Mouse (Mus musculus) heart, postnatal 36 days (tissue): ENCODE results near the gene Il17re. TPM values are rescaled to one million over a fixed set of nuclear protein-coding genes. Genes with fewer than 3 reads are reported as not detected.
A peak's percentile ranks its signal among the peaks of the same experiment; 100 is the strongest.

Experiments
- DNase-seq, 2 experiments: peaks; one replicate each; pipeline ENCODE4 v3.0.0; 2021 to 2022
- intact Hi-C: fragments of 180-260 bp; cut with DNase I; formaldehyde crosslinking; loops from one replicate; pipeline ENCODE4 v1.15.1; 2025
- total RNA-seq, 2 experiments: library from RNA; stranded (reverse); gene quantifications; 2 replicates each; pipeline ENCODE4 v1.2.3; 2021

Gene Il17re
- total RNA-seq, 2 experiments from 2014 or later: 0.65 to 0.67 TPM

GRCm38 (mm10) chr6:113483100-113483615 lies 24.9 kb downstream of the Il17re start, which contains the start of gene Creld1:
Gene Creld1, plus strand, starts transcription at chr6:113483297.
- intact Hi-C loops: loop anchor here (5.0 kb wide), 2 partner anchors 139 to 156 kb away; partner anchors contain the start of genes Ogg1 and Vhl
- peak; percentile 89 for DNase-seq

GRCm38 (mm10) chr6:113483729-113484128 lies 25.4 kb downstream of the Il17re start:
- peak in 1 of 2 experiments; percentile 26 for DNase-seq
- intact Hi-C loops: loop anchor here (5.0 kb wide), 2 partner anchors 139 to 156 kb away; partner anchors contain the start of genes Ogg1 and Vhl

GRCm38 (mm10) chr6:113487125-113487576 lies 28.9 kb downstream of the Il17re start:
- no peak for DNase-seq
- intact Hi-C loops: no loop called here

- intact Hi-C loops: no loop called here
- no peak for DNase-seq
These were observed 31.1 kb downstream of the Il17re start for GRCm38 (mm10) chr6:113489410-113489809.

GRCm38 (mm10) chr6:113492101-113492864 lies 34.0 kb downstream of the Il17re start:
- no peak for DNase-seq
- intact Hi-C loops: no loop called here

GRCm38 (mm10) chr6:113494258-113494788 lies 36.0 kb downstream of the Il17re start:
- peak; percentile 85 to 86 for DNase-seq
- intact Hi-C loops: no loop called here

GRCm38 (mm10) chr6:113495071-113495675 lies 36.9 kb downstream of the Il17re start:
- DNase-seq: no peak
- intact Hi-C loops: no loop called here

GRCm38 (mm10) chr6:113499346-113499745 lies 41.1 kb downstream of the Il17re start:
- no peak for DNase-seq
- intact Hi-C loops: no loop called here

GRCm38 (mm10) chr6:113501388-113502084 lies 43.3 kb downstream of the Il17re start, which contains the start of gene Prrt3:
Gene Prrt3, minus strand, starts transcription at chr6:113501931.
- intact Hi-C loops: no loop called here
- DNase-seq: no peak

- intact Hi-C loops: no loop called here
- DNase-seq: no peak
These were observed 44.5 kb downstream of the Il17re start for GRCm38 (mm10) chr6:113502801-113503200.

GRCm38 (mm10) chr6:113505689-113506088 lies 47.4 kb downstream of the Il17re start:
- no peak for DNase-seq
- intact Hi-C loops: no loop called here

- intact Hi-C loops: no loop called here
These were observed 48.8 kb downstream of the Il17re start for GRCm38 (mm10) chr6:113507130-113507529.

GRCm38 (mm10) chr6:113508272-113508946 lies 50.1 kb downstream of the Il17re start:
- peak in 1 of 2 experiments; percentile 13 for DNase-seq
- intact Hi-C loops: no loop called here

More at GRCm38 (mm10) chr6:113507130-113507529, 48.8 kb downstream of the Il17re start:
- no peak for DNase-seq

GRCm38 (mm10) chr6:113508947-113509280 lies 50.6 kb downstream of the Il17re start:
- no peak for DNase-seq
- intact Hi-C loops: no loop called here

GRCm38 (mm10) chr6:113513944-113514343 lies 55.7 kb downstream of the Il17re start:
- no peak for DNase-seq
- intact Hi-C loops: no loop called here

- intact Hi-C loops: no loop called here
- DNase-seq: no peak
These were observed 56.3 kb downstream of the Il17re start for GRCm38 (mm10) chr6:113514600-113514999.

- DNase-seq: no peak
- intact Hi-C loops: no loop called here
These were observed 59.3 kb downstream of the Il17re start for GRCm38 (mm10) chr6:113517434-113518080.
